Mouse (Mus musculus) kidney, postnatal 4 days (tissue): ENCODE results near the gene Tmbim6.
A peak's percentile ranks its signal among the peaks of the same experiment; 100 is the strongest.

ENCODE experiments used
- DNase-seq, 2 experiments: peaks; one replicate each; pipeline ENCODE4 v3.0.0; 2021; ENCODE audit warnings: mixed read lengths in 2 of 2

Tmbim6 gene

GRCm38 (mm10) chr15:99392486-99393385, at the start of gene Tmbim6:
Gene Tmbim6, plus strand, starts transcription at chr15:99392882.
- DNase-seq = peak; percentile 98 to 99

- DNase-seq = peak; percentile 49 to 61
Measured at GRCm38 (mm10) chr15:99343414-99344147, 49.1 kb upstream of the Tmbim6 start.

- no peak for DNase-seq
Measured at GRCm38 (mm10) chr15:99344148-99344870, 48.4 kb upstream of the Tmbim6 start.

GRCm38 (mm10) chr15:99344961-99345360, 47.7 kb upstream of the Tmbim6 start:
- no peak for DNase-seq

GRCm38 (mm10) chr15:99351610-99352009, 41.1 kb upstream of the Tmbim6 start:
- no peak for DNase-seq

GRCm38 (mm10) chr15:99352306-99352705, 40.4 kb upstream of the Tmbim6 start:
- DNase-seq = no peak

- no peak for DNase-seq
Measured at GRCm38 (mm10) chr15:99355660-99356059, 37.0 kb upstream of the Tmbim6 start.

- no peak for DNase-seq
Measured at GRCm38 (mm10) chr15:99356462-99356861, 36.2 kb upstream of the Tmbim6 start.

GRCm38 (mm10) chr15:99358952-99359351, 33.7 kb upstream of the Tmbim6 start:
- no peak for DNase-seq

- DNase-seq = no peak
Measured at GRCm38 (mm10) chr15:99364022-99364530, 28.6 kb upstream of the Tmbim6 start.

GRCm38 (mm10) chr15:99364921-99365320, 27.8 kb upstream of the Tmbim6 start:
- peak; percentile 22 to 41 for DNase-seq

- no peak for DNase-seq
Measured at GRCm38 (mm10) chr15:99368583-99369266, 24.0 kb upstream of the Tmbim6 start.

- peak; percentile 71 to 81 for DNase-seq
Measured at GRCm38 (mm10) chr15:99369391-99370171, 23.1 kb upstream of the Tmbim6 start.

GRCm38 (mm10) chr15:99370259-99370691, 22.4 kb upstream of the Tmbim6 start, which contains the start of gene Fmnl3:
Gene Fmnl3, minus strand, starts transcription at chr15:99370482.
- DNase-seq = peak; percentile 99 to 100

GRCm38 (mm10) chr15:99371526-99372340, 20.9 kb upstream of the Tmbim6 start:
- DNase-seq = no peak

- DNase-seq = no peak
Measured at GRCm38 (mm10) chr15:99372761-99373160, 19.9 kb upstream of the Tmbim6 start.

GRCm38 (mm10) chr15:99375036-99375435, 17.6 kb upstream of the Tmbim6 start:
- DNase-seq = no peak

GRCm38 (mm10) chr15:99375581-99375980, 17.1 kb upstream of the Tmbim6 start:
- DNase-seq = no peak

- DNase-seq = no peak
Measured at GRCm38 (mm10) chr15:99376240-99376639, 16.4 kb upstream of the Tmbim6 start.

GRCm38 (mm10) chr15:99382893-99383292, 9.8 kb upstream of the Tmbim6 start:
- no peak for DNase-seq
